Mouse (Mus musculus) intestine, embryonic 16.5 days (tissue): ENCODE results near the gene Arih2. TPM values are rescaled to one million over a fixed set of nuclear protein-coding genes. Genes with fewer than 3 reads are reported as not detected.
"Not testable (repeated sequence)": the region's sequence is repeated elsewhere in the genome, so short reads cannot be mapped to it uniquely, and the experiment has no call there.

ENCODE experiments used
- ATAC-seq: fragments of 200-750 bp; cut with Nextera tagmentation; 2 replicates; pipeline ENCODE4 v1.8.0; 2017; ENCODE audit warnings: moderate TSS enrichment, moderate library complexity
- H3K27ac ChIP-seq: fragments of 300-500 bp; sonication (generic); 2 replicates; pipeline ENCODE4 v1.5.1; 2014; ENCODE audit warnings: mild to moderate bottlenecking, low read length
- H3K27me3 ChIP-seq: fragments of 300-500 bp; sonication (generic); replicated peaks from 2 replicates; pipeline ENCODE4 v1.6.1; 2014; ENCODE audit warnings: low read length, control low read depth, mixed read lengths; ENCODE audit not compliant: control insufficient read depth, insufficient read depth
- H3K36me3 ChIP-seq: fragments of 300-500 bp; sonication (generic); 2 replicates; pipeline ENCODE4 v1.6.1; 2014; ENCODE audit warnings: low read length, control low read depth; ENCODE audit not compliant: control insufficient read depth, insufficient read depth
- H3K4me1 ChIP-seq: fragments of 300-500 bp; sonication (generic); 2 replicates; pipeline ENCODE4 v1.6.1; 2014; ENCODE audit warnings: low read length, control low read depth, mixed read lengths; ENCODE audit not compliant: control insufficient read depth, insufficient read depth
- H3K4me2 ChIP-seq: fragments of 300-500 bp; sonication (generic); 2 replicates; pipeline ENCODE4 v1.6.1; 2014; ENCODE audit warnings: low read depth, low read length, control low read depth
- H3K4me3 ChIP-seq: fragments of 300-500 bp; sonication (generic); 2 replicates; pipeline ENCODE4 v1.5.1; 2014; ENCODE audit warnings: mild to moderate bottlenecking, low read length
- H3K9ac ChIP-seq: fragments of 300-500 bp; sonication (generic); 2 replicates; pipeline ENCODE4 v1.6.1; 2014; ENCODE audit warnings: low read depth, low read length
- H3K9me3 ChIP-seq: fragments of 300-500 bp; sonication (generic); 2 replicates; pipeline ENCODE4 v1.6.1; 2016; ENCODE audit warnings: low read length, control low read depth; ENCODE audit not compliant: control insufficient read depth
- WGBS: fragments of 180-500 bp; shearing (Covaris S2); extraction: QIAGEN DNeasy Blood & Tissue Kit; methylation state at CpG from one replicate; pipeline ENCODE4 v1.1.7; 2014; 5-methylcytosine and 5-hydroxymethylcytosine counted together
- polyA plus RNA-seq: library from polyadenylated mRNA; unstranded; fragments of >200 nt; fragmentation: Nextera tagmentation; extraction: Ambion mirVana; gene quantifications from 2 replicates; pipeline ENCODE4 v1.2.1, GENCODE M21; 2015

Arih2 gene
- polyA plus RNA-seq, 1 experiment from 2014 or later, result 42.9 TPM

DNA sequence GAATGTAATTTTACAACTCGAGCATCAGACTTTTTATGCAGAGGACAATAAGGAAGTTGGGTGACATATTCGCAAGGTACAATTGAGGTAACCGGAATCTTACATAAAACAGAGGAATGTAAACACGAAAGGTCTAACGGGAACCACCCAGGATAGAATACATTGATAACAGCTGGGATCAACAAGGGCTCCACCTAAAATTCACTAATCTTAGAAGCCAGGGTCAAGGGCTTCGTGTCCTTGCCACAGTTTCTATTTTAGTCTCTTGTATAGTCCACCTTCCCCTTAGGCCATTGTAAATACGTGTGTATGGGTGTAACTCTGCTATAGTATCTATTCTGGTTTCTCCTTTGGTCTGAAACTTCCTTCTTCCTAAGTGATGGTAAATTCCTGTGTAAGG is 6.7 kb upstream of the Arih2 start:
- not testable (repeated sequence) for H3K4me3 ChIP-seq, ATAC-seq, H3K27me3 ChIP-seq, H3K9me3 ChIP-seq, H3K4me2 ChIP-seq, H3K36me3 ChIP-seq, H3K27ac ChIP-seq, H3K4me1 ChIP-seq, H3K9ac ChIP-seq
- WGBS, result 46% methylated on average over 7 of the region's 7 CpGs

DNA sequence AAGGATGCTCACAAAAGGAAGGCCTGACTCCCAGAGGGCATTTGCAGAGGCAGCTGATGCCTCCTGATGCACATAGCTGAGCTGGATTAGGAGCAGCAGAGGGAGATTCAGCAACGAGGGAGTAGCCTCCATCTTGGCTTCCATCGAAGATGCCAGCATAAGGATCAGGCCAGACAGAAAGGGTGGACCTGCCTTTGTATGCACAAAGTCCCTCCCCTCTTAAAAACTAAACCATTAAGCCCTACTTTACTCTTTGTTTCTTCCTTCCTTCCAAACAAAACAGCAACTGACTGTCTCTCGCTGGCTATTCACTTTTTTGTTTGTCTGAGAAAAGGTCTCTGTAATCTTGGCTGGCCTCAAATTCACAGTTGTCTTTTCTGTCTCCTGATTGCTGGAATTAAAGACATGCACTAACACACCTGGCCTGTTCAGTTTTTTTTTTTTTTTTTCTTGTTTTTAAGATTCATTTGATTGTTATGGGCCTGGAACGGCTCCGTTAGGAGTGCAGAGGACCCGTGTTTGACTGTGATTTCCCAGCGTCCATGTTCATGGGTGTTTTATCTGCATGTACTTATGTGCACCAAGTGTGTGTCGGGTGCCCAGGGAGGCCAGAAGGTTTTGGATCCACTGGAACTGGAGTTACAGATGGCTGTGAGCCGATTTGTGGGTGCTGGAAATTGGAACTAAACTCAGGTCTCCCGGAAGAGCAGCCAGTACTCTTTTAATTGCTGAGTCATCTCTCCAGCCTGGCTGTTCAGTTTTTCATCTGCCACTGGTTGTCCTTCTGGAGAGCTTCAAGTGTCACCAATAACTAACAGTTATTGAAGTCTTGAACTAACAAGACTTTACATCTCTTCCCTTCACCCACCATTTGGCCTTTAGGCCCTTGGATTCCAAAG is 5.6 kb upstream of the Arih2 start:
- ATAC-seq, result no peak

DNA sequence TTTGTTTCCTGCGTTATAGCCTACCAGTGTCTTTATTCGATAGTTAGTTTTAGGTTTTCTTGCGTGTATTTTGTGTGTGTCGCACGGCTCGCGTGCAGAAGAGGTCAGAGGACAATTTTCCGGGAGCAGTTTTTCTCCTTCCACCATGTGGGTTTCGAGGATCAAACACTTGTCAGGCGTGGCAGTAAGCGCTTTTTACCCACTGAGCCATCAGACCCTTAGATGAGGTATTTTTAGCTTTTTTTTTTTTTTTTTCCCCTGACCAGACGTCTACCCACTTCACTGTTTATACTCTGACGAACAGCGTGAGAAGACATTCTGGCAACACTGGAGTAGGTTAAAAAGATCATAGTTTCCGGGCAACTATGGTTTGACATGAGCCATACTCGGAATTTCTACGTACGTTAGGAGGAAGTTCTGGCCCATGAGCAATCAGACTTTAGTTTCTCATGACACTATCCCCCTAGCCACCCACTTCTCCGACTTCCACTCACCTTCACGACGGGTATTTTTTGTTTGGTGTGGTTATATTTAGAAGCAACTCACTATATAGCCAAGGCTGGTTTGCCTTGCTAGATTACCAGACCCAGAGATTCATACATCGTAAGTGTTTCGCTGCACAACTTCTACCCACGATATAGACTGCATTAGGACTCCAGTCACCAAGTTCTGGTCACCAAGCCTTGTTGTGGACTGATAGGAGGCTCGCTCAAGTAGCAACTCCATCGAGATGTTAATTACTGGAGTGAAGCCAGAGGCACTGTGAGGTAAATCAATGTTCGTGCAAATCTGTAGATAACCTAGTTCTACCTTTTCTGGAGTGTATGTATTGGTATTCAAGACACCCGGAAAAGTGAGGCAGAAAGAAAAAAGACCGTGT is 615 bp upstream of the Arih2 start:
- Histone ChIP-seq H3K9ac (peak overlapping the region; percentile 93), H3K9me3 (no peaks in the 10 kb centered on the region), H3K4me1 (peaks cover 16% of the 10 kb centered on the region; the same call in 1 of the 2 replicates), H3K4me2 (peak overlapping the region; percentile 61), H3K27me3 (no peaks in the 10 kb centered on the region), H3K27ac (peak overlapping the region; percentile 94), H3K4me3 (peak overlapping the region; percentile 97), H3K36me3 (no peaks in the 10 kb centered on the region)
- ATAC-seq, result peak; percentile 9
- WGBS, result 21% methylated on average over 29 of the region's 29 CpGs

More for the DNA sequence above, 5.6 kb upstream of the Arih2 start:
- no peaks in the 10 kb centered on the region for H3K9me3 ChIP-seq
- H3K36me3 ChIP-seq, result no peaks in the 10 kb centered on the region
- H3K9ac ChIP-seq, result no peak overlapping the region
- no peak overlapping the region; the same call in 1 of the 2 replicates for H3K27ac ChIP-seq
- no peak overlapping the region for H3K4me3 ChIP-seq
- peaks cover 7% of the 10 kb centered on the region; the same call in 1 of the 2 replicates for H3K4me1 ChIP-seq
- no peaks in the 10 kb centered on the region for H3K27me3 ChIP-seq
- 77% methylated on average over 10 of the region's 10 CpGs for WGBS
- no peak overlapping the region for H3K4me2 ChIP-seq

DNA sequence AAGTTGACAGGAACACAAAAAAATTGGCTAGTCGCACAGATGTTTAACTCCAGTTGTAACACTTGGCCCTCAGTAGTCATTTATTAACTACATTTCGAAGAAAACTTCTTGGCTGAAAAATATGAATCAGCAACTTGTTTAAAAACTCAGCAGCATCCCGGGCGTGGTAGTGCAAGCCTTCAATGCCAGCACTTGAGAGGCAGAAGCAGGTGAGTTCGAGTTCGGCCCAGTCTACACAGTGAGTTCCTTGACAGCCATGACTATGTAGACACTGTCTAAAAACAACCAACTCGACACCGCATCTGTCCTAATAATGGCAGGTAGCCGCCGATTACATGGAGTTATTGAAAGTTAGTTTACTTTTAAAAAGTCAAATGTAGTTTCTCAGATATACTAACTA is 1.0 kb downstream of the Arih2 start:
- Histone ChIP-seq H3K4me3 (peak overlapping the region; percentile 97), H3K9me3 (no peaks in the 10 kb centered on the region), H3K4me1 (peaks cover 16% of the 10 kb centered on the region; the same call in 1 of the 2 replicates), H3K9ac (peak overlapping the region; percentile 93), H3K27ac (peak overlapping the region; percentile 94), H3K4me2 (peak overlapping the region; percentile 69), H3K36me3 (no peaks in the 10 kb centered on the region), H3K27me3 (no peaks in the 10 kb centered on the region)
- WGBS, result 24% methylated on average over 10 of the region's 10 CpGs
- ATAC-seq, result no peak

DNA sequence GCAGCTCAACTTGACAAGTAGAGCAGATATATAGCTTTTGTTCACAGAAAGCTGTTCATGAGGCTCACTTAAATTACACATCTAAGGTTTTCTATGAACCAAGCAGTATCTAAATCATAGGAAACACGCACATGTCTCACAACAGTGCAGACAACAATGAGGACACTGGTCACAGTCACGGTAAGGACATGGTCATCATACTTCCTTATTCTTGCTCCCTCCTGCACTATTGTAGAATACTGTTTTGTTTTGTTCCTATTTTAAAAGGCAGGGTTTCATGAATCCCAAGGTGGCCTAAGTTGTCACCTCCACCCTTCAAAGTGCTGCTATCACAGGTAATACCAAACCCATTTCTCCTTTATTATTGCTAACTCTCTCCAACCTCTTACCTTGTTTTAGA is 9.4 kb downstream of the Arih2 start:
- Histone ChIP-seq H3K9ac (no peak overlapping the region), H3K9me3 (no peaks in the 10 kb centered on the region), H3K4me3 (no peak overlapping the region), H3K4me2 (no peak overlapping the region), H3K4me1 (no peaks in the 10 kb centered on the region), H3K36me3 (no peaks in the 10 kb centered on the region), H3K27ac (no peak overlapping the region), H3K27me3 (no peaks in the 10 kb centered on the region)
- 93% methylated on average over 2 of the region's 2 CpGs for WGBS
- no peak for ATAC-seq

DNA sequence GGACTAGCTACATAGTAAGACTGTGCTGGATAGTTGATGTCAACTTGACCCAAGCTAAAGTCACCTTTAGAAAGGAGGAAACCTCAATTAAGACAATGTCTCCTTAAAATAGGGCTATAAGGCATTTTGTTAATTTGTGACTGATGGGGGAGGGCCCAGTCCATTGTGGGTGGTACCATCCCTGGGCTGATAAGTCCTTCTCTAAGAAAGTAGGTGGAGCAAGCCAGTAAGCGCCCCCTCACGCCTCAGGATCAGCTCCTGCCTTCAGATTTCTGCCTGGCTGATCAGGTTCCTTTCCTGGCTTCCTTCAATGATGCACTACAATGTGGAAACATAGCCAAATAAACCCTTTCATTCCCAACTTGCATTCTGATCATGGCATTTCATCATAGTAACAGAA is 13.8 kb downstream of the Arih2 start:
- ATAC-seq, result no peak
- H3K9ac ChIP-seq, result no peak overlapping the region
- no peak overlapping the region for H3K27ac ChIP-seq
- no peaks in the 10 kb centered on the region for H3K36me3 ChIP-seq
- no peaks in the 10 kb centered on the region for H3K4me1 ChIP-seq
- H3K4me2 ChIP-seq, result no peak overlapping the region
- 80% methylated on average over 2 of the region's 2 CpGs for WGBS
- no peak overlapping the region for H3K4me3 ChIP-seq
- H3K9me3 ChIP-seq, result no peaks in the 10 kb centered on the region
- H3K27me3 ChIP-seq, result no peaks in the 10 kb centered on the region

DNA sequence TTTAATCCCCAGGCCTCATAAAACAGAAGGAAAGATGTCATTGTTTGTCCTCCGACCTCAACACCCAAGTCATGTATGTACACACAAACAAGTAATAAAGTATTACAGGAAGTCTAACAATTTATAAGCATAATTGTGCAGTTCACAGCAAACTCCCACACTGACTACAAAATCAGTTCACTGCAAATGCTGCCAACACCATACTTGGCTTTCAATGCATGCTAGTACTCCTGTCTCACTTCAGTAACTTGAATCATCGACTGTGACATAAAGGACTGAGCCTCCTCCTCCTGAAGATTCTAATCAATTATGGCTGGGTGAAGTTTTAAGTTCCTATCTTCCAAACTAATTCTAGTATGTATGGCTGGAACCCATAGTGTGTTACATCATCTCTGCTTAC is 15.3 kb downstream of the Arih2 start:
- Histone ChIP-seq H3K4me2 (no peak overlapping the region), H3K9me3 (no peaks in the 10 kb centered on the region), H3K4me3 (no peak overlapping the region), H3K27me3 (no peaks in the 10 kb centered on the region), H3K9ac (no peak overlapping the region), H3K27ac (no peak overlapping the region), H3K36me3 (no peaks in the 10 kb centered on the region), H3K4me1 (no peaks in the 10 kb centered on the region)
- 75% methylated on average over 2 of the region's 2 CpGs for WGBS
- no peak for ATAC-seq

DNA sequence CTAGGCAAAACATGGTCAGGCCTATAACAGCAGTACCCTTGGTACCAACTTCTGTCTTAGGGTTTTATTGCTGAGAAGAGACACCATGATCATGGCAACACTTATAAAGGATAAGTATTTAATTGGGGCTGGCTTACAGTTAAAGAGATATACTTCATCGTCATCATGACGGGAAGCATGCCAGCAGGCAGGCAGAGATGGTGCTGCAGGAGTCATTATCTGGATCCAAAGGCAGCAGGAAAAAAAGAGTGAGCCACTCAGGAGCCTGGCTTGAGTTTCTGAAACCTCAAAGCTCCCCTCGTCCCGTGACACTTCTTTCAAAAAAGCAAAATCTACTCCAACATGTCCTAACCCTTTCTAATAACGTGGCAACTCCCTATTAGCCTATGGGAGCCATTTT is 16.8 kb downstream of the Arih2 start:
- no peak overlapping the region for H3K9ac ChIP-seq
- ATAC-seq, result no peak
- no peaks in the 10 kb centered on the region for H3K9me3 ChIP-seq
- H3K36me3 ChIP-seq, result no peaks in the 10 kb centered on the region
- no peak overlapping the region for H3K4me2 ChIP-seq
- H3K27me3 ChIP-seq, result no peaks in the 10 kb centered on the region
- H3K4me3 ChIP-seq, result no peak overlapping the region
- no peak overlapping the region for H3K27ac ChIP-seq
- no peaks in the 10 kb centered on the region for H3K4me1 ChIP-seq
- WGBS, result 87% methylated on average over 5 of the region's 5 CpGs

DNA sequence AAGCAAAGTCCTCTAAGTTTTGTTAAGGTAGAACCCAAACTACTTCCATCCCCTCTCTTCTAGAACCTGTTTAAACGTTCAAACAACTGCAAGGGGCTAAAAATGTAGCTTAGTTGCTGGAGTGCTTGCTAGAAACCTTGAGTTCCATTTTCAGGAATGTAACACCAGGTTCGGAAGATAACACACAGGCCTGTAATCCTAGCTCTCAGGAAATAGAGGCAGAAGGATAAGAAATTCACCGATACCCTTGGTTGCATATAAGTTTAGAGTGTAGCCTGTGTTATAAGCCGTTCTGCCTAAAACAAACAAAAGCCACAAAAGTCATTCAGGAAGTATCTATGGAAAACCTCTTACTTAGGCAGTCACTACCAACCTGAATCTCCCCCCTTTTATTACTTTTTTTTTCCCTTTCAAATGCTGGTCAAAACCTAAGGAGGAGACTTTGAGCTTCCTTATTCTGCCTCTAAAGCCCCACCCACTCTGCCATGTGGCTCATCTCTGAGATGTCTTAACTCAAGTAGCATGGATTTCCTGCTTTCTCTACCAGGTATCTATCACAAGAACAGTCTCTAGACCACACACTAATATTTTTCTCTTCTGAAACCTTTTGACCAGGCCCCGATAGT is 17.4 kb downstream of the Arih2 start:
- Histone ChIP-seq H3K4me1 (no peaks in the 10 kb centered on the region), H3K36me3 (no peaks in the 10 kb centered on the region), H3K27me3 (no peaks in the 10 kb centered on the region), H3K27ac (peak overlapping the region; percentile 14; the same call in 1 of the 2 replicates), H3K4me3 (no peak overlapping the region), H3K4me2 (no peak overlapping the region), H3K9ac (no peak overlapping the region), H3K9me3 (no peaks in the 10 kb centered on the region)
- ATAC-seq, result peak; percentile 66
- 80% methylated on average over 5 of the region's 5 CpGs for WGBS
